Mouse (Mus musculus) stomach, embryonic 15.5 days (tissue): ENCODE data around the gene D17Wsu92e. TPM values are rescaled to one million over a fixed set of nuclear protein-coding genes. Genes with fewer than 3 reads are reported as not detected.

Experiments used
- ATAC-seq: fragments of 200-750 bp; cut with Nextera tagmentation; 2 replicates; pipeline ENCODE4 v1.8.0; 2017; ENCODE audit warnings: low read depth, moderate number of reproducible peaks, moderate TSS enrichment; ENCODE audit not compliant: insufficient read depth, low FRiP score
- H3K27ac ChIP-seq: fragments of 300-500 bp; sonication (generic); 2 replicates; pipeline ENCODE4 v1.5.1; 2015; ENCODE audit warnings: mild to moderate bottlenecking, inconsistent platforms
- H3K27me3 ChIP-seq: fragments of 300-500 bp; sonication (generic); replicated peaks from 2 replicates; pipeline ENCODE4 v1.6.1; 2015; ENCODE audit warnings: inconsistent platforms
- H3K36me3 ChIP-seq: fragments of 300-500 bp; sonication (generic); 2 replicates; pipeline ENCODE4 v1.6.1; 2015; ENCODE audit warnings: inconsistent platforms
- H3K4me1 ChIP-seq: fragments of 300-500 bp; sonication (generic); 2 replicates; pipeline ENCODE4 v1.6.1; 2015; ENCODE audit warnings: inconsistent platforms
- H3K4me2 ChIP-seq: fragments of 300-500 bp; sonication (generic); 2 replicates; pipeline ENCODE4 v1.6.1; 2015; ENCODE audit warnings: mild to moderate bottlenecking, inconsistent platforms
- H3K4me3 ChIP-seq: fragments of 300-500 bp; sonication (generic); replicated peaks from 2 replicates; pipeline ENCODE4 v1.5.1; 2015; ENCODE audit warnings: inconsistent platforms
- H3K9ac ChIP-seq: fragments of 300-500 bp; sonication (generic); 2 replicates; pipeline ENCODE4 v1.6.1; 2015; ENCODE audit warnings: inconsistent platforms
- H3K9me3 ChIP-seq: fragments of 300-500 bp; sonication (generic); 2 replicates; pipeline ENCODE4 v1.6.1; 2016; ENCODE audit warnings: inconsistent platforms
- WGBS: fragments of 180-500 bp; shearing (Covaris S2); methylation state at CpG from one replicate; pipeline ENCODE4 v1.1.7; 2015; 5-methylcytosine and 5-hydroxymethylcytosine counted together
- polyA plus RNA-seq: library from polyadenylated mRNA; unstranded; fragments of >200 nt; fragmentation: Nextera tagmentation; extraction: Ambion mirVana; gene quantifications from 2 replicates; pipeline ENCODE4 v1.2.1, GENCODE M21; 2015

D17Wsu92e gene
- polyA plus RNA-seq, 1 experiment from 2014 or later = 23.1 TPM

DNA sequence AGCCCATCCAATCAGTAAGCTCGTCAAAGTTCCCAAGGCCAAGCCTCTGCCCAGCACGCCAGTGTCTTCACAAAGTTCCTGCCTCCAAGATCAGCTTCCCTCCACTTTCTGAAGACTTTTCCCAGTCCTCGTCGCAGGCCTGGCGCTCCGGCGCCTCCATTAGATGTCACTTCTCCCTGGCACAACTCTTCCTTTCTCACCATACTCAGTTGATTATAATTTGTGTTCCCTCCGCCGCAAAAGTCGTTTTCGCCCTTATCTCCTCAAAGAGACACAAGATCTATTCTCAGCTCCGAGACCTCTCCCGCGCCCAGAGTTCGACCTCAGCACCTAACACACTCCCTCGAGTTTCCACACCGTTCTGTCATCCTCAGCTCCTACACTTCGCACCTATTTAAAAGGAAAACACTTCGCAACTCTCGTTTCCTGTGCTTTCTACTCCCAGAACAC lies 902 bp downstream of the D17Wsu92e start:
- under 1% methylated on average over 20 of the region's 20 CpGs for WGBS
- Histone ChIP-seq H3K27ac (peak overlapping the region; percentile 87), H3K36me3 (no peaks in the 10 kb centered on the region), H3K4me3 (peak overlapping the region; percentile 81), H3K4me1 (peaks cover 21% of the 10 kb centered on the region), H3K9ac (peak overlapping the region; percentile 96), H3K27me3 (no peaks in the 10 kb centered on the region), H3K9me3 (no peaks in the 10 kb centered on the region), H3K4me2 (peak overlapping the region; percentile 69)
- ATAC-seq = no peak

DNA sequence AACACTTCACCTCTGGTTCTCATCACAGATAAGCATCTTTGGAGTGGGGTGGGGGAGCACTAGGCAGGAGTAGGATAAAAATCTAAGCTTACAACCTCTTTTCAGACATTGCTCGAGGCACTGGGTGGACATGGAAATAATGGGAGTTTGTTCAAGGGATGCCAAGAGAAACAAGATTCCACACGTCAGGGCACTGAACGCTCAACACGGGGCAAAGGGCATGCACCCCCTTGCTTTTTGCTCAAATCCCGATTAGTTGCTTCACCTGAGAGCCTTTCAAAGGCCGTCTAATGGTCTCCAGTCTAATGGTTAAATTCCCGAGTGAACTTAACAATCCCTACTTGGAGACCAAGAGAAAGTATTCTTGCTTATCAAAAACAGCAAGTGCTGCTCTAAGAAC lies 1.4 kb downstream of the D17Wsu92e start:
- peak overlapping the region; percentile 69 for H3K4me2 ChIP-seq
- H3K4me3 ChIP-seq = peak overlapping the region; percentile 81
- WGBS = 10% methylated on average over 7 of the region's 7 CpGs
- ATAC-seq = no peak
- no peaks in the 10 kb centered on the region for H3K9me3 ChIP-seq
- peak overlapping the region; percentile 87; the same call in 1 of the 2 replicates for H3K27ac ChIP-seq
- 0 out of 2 replicates have a peak overlapping the region, but pooled peaks have one; percentile 96 for H3K9ac ChIP-seq
- H3K36me3 ChIP-seq = no peaks in the 10 kb centered on the region
- H3K4me1 ChIP-seq = peaks cover 21% of the 10 kb centered on the region
- H3K27me3 ChIP-seq = no peaks in the 10 kb centered on the region

DNA sequence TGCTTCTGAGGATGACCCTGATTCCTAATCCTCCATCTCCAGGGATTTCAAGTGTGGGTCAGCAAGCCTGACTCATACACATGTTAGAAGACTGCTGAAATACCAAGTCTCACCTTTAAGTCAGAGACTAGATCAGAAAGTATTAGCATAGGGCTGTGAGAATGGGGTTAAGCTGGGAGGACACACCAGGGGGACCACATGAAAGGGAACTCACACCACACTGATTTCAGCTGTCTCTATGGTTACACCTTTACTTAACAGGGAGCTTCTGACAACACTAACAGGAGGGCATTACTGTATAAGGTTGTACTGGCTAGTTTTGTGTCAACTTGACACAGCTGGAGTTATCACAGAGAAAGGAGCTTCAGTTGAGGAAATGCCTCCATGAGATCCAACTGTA lies 5.8 kb downstream of the D17Wsu92e start:
- ATAC-seq = no peak
- H3K4me2 ChIP-seq = no peak overlapping the region
- H3K27ac ChIP-seq = no peak overlapping the region
- H3K27me3 ChIP-seq = no peaks in the 10 kb centered on the region
- H3K36me3 ChIP-seq = no peaks in the 10 kb centered on the region
- H3K9ac ChIP-seq = no peak overlapping the region
- H3K4me3 ChIP-seq = no peak overlapping the region
- no peaks in the 10 kb centered on the region for H3K9me3 ChIP-seq
- peaks cover 19% of the 10 kb centered on the region; the same call in 1 of the 2 replicates for H3K4me1 ChIP-seq

DNA sequence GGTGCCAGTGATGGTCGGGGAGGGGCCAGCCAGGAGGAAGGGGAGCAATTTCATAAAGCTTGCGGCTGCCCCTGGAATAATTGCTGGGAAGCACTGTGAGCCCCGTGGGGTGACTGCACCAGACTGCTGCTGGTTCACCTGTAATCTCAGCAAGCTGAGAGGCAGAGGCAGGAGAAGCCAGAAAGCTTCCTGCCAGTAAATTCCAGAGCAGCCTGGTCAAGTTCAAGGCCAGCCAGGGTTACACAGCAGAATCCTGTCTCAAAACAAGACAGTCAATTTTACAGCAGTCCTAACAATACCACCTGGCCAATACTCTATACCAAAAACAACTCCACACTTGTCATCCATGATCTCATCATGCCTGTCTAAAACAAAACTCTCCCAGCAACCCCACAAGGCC lies 8.5 kb downstream of the D17Wsu92e start:
- Histone ChIP-seq H3K27ac (peak overlapping the region; percentile 54; the same call in 1 of the 2 replicates), H3K9ac (no peak overlapping the region), H3K27me3 (no peaks in the 10 kb centered on the region), H3K4me3 (no peak overlapping the region), H3K4me1 (peaks cover 8% of the 10 kb centered on the region; the same call in 1 of the 2 replicates), H3K36me3 (no peaks in the 10 kb centered on the region), H3K4me2 (no peak overlapping the region), H3K9me3 (no peaks in the 10 kb centered on the region)
- ATAC-seq = no peak
- WGBS = 69% methylated on average over 3 of the region's 3 CpGs

DNA sequence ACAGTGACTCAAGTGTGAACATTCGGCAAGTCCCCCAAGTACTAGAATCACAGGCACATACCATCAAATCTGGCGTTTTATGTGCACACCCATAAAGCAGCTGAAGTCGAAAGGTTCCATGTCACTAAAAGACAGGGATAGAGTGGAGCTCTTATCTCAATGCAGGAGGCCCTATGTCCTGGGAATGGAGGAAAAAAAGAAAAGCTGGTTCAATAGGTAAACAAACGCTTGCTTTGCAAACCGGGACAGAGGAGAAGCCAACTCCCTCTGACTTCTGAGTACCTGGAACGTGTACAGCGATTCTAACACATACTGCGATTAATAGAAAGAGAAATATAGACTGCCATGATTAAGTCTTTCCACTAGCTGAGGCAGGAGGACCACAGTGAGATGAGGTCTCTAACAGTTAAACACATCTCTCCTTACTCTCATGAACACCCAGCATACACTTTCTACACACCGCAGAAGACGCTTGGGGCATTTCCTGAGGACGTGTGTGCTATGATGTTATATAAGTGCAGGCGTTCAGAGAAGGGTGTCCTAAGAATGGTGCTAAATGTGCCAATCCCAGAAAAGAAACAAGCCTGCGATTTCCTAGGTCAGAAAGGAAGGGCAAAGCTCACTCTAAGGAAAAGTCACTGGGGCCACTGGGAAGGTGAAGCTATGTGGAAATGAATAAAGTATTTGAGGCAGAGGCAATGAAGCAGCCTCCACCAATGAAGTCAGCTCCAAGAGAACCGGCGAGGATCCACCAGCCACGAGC lies 9.7 kb downstream of the D17Wsu92e start:
- Histone ChIP-seq H3K9me3 (no peaks in the 10 kb centered on the region), H3K27me3 (no peaks in the 10 kb centered on the region), H3K36me3 (no peaks in the 10 kb centered on the region), H3K27ac (peak overlapping the region; percentile 54), H3K4me3 (no peak overlapping the region), H3K4me1 (peaks cover 6% of the 10 kb centered on the region; the same call in 1 of the 2 replicates), H3K4me2 (peak overlapping the region; percentile 11; the same call in 1 of the 2 replicates), H3K9ac (no peak overlapping the region)
- peak; percentile 56; the same call in 1 of the 2 replicates for ATAC-seq
- WGBS = 67% methylated on average over 16 of the region's 16 CpGs

DNA sequence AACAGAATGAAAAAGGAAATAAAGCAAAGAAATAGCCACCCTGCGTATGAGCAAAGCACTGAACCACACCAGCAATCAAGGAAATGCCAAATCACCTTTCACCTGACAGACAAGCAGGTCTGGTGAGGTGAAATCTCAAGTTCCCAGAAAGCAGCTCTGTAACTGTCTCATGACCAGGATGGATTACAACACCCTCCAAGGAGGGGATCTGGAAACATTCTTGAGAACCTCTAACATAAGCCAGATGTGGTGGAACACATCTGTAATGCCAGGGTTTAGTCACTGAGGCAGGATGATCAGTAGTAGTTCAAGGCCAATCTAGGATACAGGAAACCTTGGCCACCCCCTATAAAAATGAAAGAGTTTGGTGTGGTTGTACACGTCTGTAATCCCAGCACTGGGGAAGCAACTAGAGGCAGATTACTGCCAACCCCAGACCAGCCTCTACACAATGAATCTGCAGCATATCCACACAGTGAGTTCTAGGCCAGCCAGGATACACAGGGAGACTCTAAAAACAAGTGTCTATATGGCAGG lies 12.8 kb downstream of the D17Wsu92e start:
- H3K27me3 ChIP-seq = no peaks in the 10 kb centered on the region
- no peak overlapping the region for H3K4me2 ChIP-seq
- H3K27ac ChIP-seq = no peak overlapping the region
- ATAC-seq = no peak
- 41% methylated on average over 2 of the region's 2 CpGs for WGBS
- peaks cover 13% of the 10 kb centered on the region; the same call in 1 of the 2 replicates for H3K4me1 ChIP-seq
- no peaks in the 10 kb centered on the region for H3K9me3 ChIP-seq
- no peak overlapping the region for H3K4me3 ChIP-seq
- no peak overlapping the region for H3K9ac ChIP-seq
- no peaks in the 10 kb centered on the region for H3K36me3 ChIP-seq

DNA sequence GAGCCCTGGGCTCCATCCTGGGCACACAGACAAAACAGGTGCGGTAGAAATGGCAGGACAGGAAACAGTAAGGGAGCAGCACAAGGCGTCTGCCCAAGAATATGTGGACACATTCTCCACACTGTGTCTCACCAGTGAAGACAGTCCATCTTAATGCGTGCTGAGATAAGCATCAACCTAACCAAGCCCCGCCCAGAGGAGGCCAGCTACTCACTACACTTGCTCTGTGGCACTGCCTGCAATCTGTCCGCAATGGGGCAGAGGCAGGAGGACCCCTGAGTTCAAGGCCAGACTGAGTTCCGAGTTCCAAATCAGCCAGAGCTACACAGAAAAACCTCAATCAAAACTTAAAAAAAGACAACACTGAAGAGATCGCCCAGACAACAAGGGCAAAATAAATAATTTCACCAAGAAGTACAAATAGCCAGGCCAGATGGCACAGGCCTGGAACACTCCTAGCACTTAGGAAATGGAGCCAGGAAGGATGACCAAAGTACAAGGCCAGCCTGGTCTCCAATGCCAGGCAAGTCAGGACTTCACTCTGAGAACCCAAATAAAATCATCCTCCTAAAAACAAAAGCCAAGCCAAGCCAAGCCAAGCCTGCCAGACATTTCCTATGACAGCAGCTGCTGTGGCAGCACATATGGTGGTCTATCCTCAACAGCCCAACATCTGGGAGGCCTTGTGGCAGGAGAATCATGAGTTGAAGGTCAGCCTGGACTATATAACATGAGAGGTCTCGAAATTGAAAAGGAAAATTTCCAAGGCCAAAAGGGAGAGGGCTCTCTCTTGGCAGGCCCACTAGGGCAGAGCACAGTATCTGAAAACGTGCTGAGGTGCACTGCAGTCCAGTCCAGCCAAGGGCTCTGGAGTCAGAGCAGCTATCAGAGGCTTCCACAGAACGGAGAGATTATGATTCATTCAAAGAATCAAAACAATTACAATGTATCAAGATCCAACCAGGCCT lies 15.4 kb downstream of the D17Wsu92e start:
- peaks cover 14% of the 10 kb centered on the region for H3K4me1 ChIP-seq
- H3K27ac ChIP-seq = no peak overlapping the region
- no peak overlapping the region for H3K4me3 ChIP-seq
- no peaks in the 10 kb centered on the region for H3K36me3 ChIP-seq
- no peaks in the 10 kb centered on the region for H3K27me3 ChIP-seq
- no peak for ATAC-seq
- 77% methylated on average over 10 of the region's 10 CpGs for WGBS
- H3K9me3 ChIP-seq = no peaks in the 10 kb centered on the region
- no peak overlapping the region for H3K4me2 ChIP-seq
- no peak overlapping the region for H3K9ac ChIP-seq

DNA sequence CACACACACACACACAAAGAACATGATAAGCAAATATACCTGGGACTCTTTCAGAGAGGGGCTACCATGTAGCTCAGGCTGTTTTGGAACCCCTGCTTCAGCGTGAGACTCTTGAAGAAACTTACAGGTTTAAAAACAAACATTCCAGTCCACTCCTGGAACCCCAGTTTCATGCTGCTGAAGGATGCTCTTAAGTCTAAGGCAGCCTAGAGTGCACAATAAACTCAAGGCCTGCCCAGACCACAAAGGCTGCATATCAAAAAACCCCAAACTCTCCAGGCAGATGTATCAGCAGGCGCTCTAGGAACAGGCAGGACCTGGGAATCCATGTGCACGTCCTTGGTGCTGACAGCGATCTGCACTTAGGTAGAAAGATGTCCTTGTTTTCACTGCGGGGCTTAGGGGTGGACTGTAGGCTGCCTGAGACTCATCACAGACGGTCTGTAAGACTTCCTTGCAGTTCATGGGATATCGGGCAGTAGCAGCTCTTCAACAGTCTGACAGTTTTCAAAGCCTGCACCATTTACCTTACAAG lies 16.2 kb downstream of the D17Wsu92e start:
- Histone ChIP-seq H3K4me3 (no peak overlapping the region), H3K4me1 (peaks cover 21% of the 10 kb centered on the region), H3K27ac (no peak overlapping the region), H3K9me3 (no peaks in the 10 kb centered on the region), H3K9ac (no peak overlapping the region), H3K27me3 (no peaks in the 10 kb centered on the region), H3K36me3 (no peaks in the 10 kb centered on the region), H3K4me2 (no peak overlapping the region)
- WGBS = 77% methylated on average over 7 of the region's 7 CpGs
- ATAC-seq = no peak

DNA sequence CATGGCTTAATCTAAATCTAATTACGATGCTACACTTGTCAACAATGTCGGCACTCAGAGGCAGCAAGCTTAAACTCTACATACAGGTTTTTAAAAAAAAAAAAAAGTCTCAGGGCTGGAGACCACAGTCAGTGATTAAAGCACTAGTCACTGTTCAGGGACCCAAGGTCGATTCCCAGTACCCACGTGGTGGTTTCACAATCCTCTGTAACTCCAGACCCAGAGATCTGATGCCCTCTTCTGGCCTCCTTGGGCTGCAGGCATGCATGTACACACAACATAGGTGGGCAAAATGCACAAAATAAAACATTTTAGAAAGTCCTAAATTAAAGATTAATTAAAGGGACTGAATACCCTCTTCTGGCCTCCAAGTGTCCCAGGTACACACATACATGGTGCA lies 16.7 kb downstream of the D17Wsu92e start:
- peaks cover 26% of the 10 kb centered on the region for H3K4me1 ChIP-seq
- H3K4me3 ChIP-seq = no peak overlapping the region
- H3K4me2 ChIP-seq = no peak overlapping the region
- no peaks in the 10 kb centered on the region for H3K36me3 ChIP-seq
- no peak overlapping the region for H3K27ac ChIP-seq
- 67% methylated on average over 4 of the region's 4 CpGs for WGBS
- no peak overlapping the region for H3K9ac ChIP-seq
- H3K27me3 ChIP-seq = no peaks in the 10 kb centered on the region
- H3K9me3 ChIP-seq = no peaks in the 10 kb centered on the region
- no peak for ATAC-seq

DNA sequence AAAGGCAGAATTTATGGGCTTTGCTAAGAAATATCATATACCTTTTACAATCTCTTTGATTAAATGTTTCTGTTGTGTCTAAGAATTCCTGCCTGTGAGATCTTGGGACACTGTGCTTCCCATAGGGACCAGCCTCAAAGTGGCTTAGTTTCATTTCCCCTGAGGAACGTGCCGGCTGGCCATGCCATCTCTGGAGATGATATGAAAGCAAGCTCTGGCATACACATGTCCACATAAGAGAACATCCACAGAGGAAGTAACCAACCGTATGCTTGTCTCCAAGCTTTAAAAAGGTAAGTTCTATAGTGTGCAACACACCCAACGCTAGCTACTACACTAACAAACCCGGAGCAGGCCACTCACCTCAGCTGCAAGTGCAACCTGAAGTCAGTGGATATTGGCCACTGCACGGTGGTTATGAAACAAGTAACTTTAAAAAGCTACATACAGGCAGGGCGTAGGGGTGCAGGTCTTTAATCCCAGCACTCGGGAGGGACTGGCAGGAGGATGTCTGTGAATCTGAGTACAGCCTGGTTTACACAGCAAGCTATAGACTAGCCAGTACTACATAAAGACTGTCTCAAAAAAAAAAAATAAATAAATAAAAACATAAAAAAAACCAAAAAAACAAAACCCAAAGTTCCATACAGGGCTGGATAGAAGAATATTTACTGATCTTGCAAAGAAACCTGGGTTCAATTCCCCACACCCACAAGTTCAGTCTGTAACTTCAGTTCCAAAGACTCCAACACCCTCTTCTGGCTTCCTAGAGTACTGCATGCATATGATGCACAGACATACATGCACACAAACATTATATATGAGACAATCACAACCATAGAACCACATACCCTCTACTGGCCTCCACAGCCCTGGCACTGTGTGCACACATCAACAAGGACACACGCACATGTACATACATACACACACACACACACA lies 19.5 kb downstream of the D17Wsu92e start:
- ATAC-seq = no peak
- Histone ChIP-seq H3K36me3 (no peaks in the 10 kb centered on the region), H3K27ac (peak overlapping the region; percentile 81), H3K4me1 (peaks cover 52% of the 10 kb centered on the region), H3K9ac (no peak overlapping the region), H3K27me3 (no peaks in the 10 kb centered on the region), H3K9me3 (no peaks in the 10 kb centered on the region), H3K4me2 (no peak overlapping the region), H3K4me3 (no peak overlapping the region)
- 73% methylated on average over 9 of the region's 9 CpGs for WGBS
